Mouse (Mus musculus): ENCODE measurements around the gene Fat3.

Gene Fat3

GRCm38 (mm10) chr9:16310855-16311848 lies 189.9 kb downstream of the Fat3 start:
- peak; percentile 18 for DNase-seq (ENCODE audit: low read depth, low spot score)

- peak; percentile 44 for DNase-seq (ENCODE audit: low read depth, low spot score)
Observed at GRCm38 (mm10) chr9:16310305-16310704, 190.8 kb downstream of the Fat3 start.

GRCm38 (mm10) chr9:16307789-16308188 lies 193.3 kb downstream of the Fat3 start:
- no peak for DNase-seq (ENCODE audit: low read depth, low spot score)

GRCm38 (mm10) chr9:16306222-16306621 lies 194.9 kb downstream of the Fat3 start:
- no peak for DNase-seq (ENCODE audit: low read depth, low spot score)

GRCm38 (mm10) chr9:16305396-16306086 lies 195.5 kb downstream of the Fat3 start:
- DNase-seq (ENCODE audit: low read depth, low spot score): no peak

- no peak for DNase-seq (ENCODE audit: low read depth, low spot score)
Observed at GRCm38 (mm10) chr9:16304949-16305348, 196.1 kb downstream of the Fat3 start.

- no peak for DNase-seq (ENCODE audit: low read depth, low spot score)
Observed at GRCm38 (mm10) chr9:16302484-16302883, 198.6 kb downstream of the Fat3 start.

- DNase-seq (ENCODE audit: low read depth, low spot score): no peak
Observed at GRCm38 (mm10) chr9:16297935-16298334, 203.2 kb downstream of the Fat3 start.

- no peak for DNase-seq (ENCODE audit: low read depth, low spot score)
Observed at GRCm38 (mm10) chr9:16293928-16294806, 206.9 kb downstream of the Fat3 start.

- DNase-seq (ENCODE audit: low read depth, low spot score): no peak
Observed at GRCm38 (mm10) chr9:16292492-16292891, 208.6 kb downstream of the Fat3 start.

- no peak for DNase-seq (ENCODE audit: low read depth, low spot score)
Observed at GRCm38 (mm10) chr9:16290911-16291310, 210.2 kb downstream of the Fat3 start.

GRCm38 (mm10) chr9:16283033-16283432 lies 218.1 kb downstream of the Fat3 start:
- no peak for DNase-seq (ENCODE audit: low read depth, low spot score)

- no peak for DNase-seq (ENCODE audit: low read depth, low spot score)
Observed at GRCm38 (mm10) chr9:16282291-16282804, 218.7 kb downstream of the Fat3 start.

GRCm38 (mm10) chr9:16275589-16275988 lies 225.5 kb downstream of the Fat3 start:
- DNase-seq (ENCODE audit: low read depth, low spot score): no peak

GRCm38 (mm10) chr9:16274130-16274529 lies 227.0 kb downstream of the Fat3 start:
- no peak for DNase-seq (ENCODE audit: low read depth, low spot score)

- DNase-seq (ENCODE audit: low read depth, low spot score): no peak
Observed at GRCm38 (mm10) chr9:16272810-16273209, 228.3 kb downstream of the Fat3 start.

GRCm38 (mm10) chr9:16270768-16271114 lies 230.3 kb downstream of the Fat3 start:
- no peak for DNase-seq (ENCODE audit: low read depth, low spot score)

GRCm38 (mm10) chr9:16270056-16270767 lies 230.9 kb downstream of the Fat3 start:
- DNase-seq (ENCODE audit: low read depth, low spot score): no peak

- no peak for DNase-seq (ENCODE audit: low read depth, low spot score)
Observed at GRCm38 (mm10) chr9:16265519-16265918, 235.6 kb downstream of the Fat3 start.

GRCm38 (mm10) chr9:16257241-16257840 lies 243.7 kb downstream of the Fat3 start:
- DNase-seq (ENCODE audit: low read depth, low spot score): no peak
